Mouse (Mus musculus) retina, postnatal 1 day (tissue): ENCODE measurements around the gene Dpep1.

ENCODE experiments used
- DNase-seq: peaks from one replicate; pipeline ENCODE4 v3.0.0-alpha.2; 2012

Dpep1 gene

DNA sequence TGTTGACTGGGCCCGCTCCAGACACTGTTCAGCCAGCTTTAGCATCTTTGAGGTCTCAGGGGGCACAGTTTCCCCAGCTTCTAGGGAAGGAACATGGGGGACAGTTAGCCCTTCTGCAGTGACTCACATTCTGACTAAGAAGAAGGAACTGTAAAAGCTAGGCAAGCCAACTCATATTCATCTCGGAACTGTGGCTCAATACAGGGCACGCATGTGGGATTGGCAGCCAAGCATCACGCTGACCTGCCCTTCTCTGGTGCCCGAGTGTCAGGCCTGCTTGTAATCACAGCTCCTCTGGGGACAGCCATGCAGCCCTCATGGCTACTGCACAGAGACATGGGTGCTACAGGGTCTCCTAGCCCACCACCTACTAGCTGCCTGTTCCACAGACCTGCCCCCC lies 64.9 kb downstream of the Dpep1 start:
- no peak for DNase-seq
